Mouse (Mus musculus): Measurements from ENCODE around the gene Npff.

- TF ChIP-seq CTCF (IDR thresholded peaks at IDR 0.05; ENCODE audit: low read depth, low read length) (no peak), POLR2AphosphoS5 (IDR thresholded peaks at IDR 0.05; ENCODE audit: insufficient replicate concordance, low read depth, low read length) (no peak), GATA2 (IDR thresholded peaks at IDR 0.05; ENCODE audit: borderline replicate concordance, low read depth, low read length) (no peak), GATA1 (IDR thresholded peaks at IDR 0.05; ENCODE audit: borderline replicate concordance, low read length) (no peak), TAL1 (conservative IDR thresholded peaks at IDR 0.05; ENCODE audit: low read depth, low read length) (no peak)
Measured at GRCm38 (mm10) chr15:102510590-102511284, 14.0 kb downstream of the Npff start.

Measured in G1E (cell line).